Mouse (Mus musculus): ENCODE data around the gene Tufm. TPM values are rescaled to one million over a fixed set of nuclear protein-coding genes. Genes with fewer than 3 reads are reported as not detected.

Tufm gene
- 145 and 155 TPM in 2 replicates for polyA plus RNA-seq (2012; rRNA removed)

DNA sequence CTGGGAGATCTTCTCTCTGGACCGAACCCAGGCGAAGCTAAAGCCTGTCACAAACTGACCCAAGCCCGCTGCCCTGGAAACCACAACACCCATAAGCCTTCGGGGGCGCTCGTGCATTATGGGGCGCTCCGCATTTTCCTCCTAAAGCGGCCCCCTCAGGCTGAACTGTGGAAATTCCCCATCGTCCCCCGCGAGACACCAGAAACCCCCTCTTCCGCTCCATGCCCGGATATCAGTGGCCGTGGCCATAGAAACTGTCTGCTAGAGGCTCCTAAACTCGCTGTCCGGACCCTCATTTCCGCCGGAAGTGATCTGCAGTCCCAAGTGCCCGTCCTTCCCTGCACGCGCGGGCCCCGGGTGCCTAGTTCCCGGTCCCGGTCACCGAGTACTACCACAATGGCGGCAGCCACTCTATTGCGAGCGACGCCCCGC, at the start of gene Tufm:
Gene Tufm (plus strand): TSS at position 310 of the 432 bp plus-strand sequence.

GRCm38 (mm10) chr7:126463004-126463403, 24.2 kb upstream of the Tufm start, which contains the start of gene Atp2a1:
Gene Atp2a1 (minus strand): TSS chr7:126463108.

GRCm38 (mm10) chr7:126474993-126475581, 12.1 kb upstream of the Tufm start, which contains the start of gene Sh2b1:
Gene Sh2b1 (minus strand): TSS chr7:126475424.

GRCm38 (mm10) chr7:126503273-126503878, 16.2 kb downstream of the Tufm start, which contains the start of gene Atxn2l:
Gene Atxn2l (minus strand): TSS chr7:126503437.

Other genes starting within 250 kb of the Tufm start
- 16.6 and 16.8 TPM in 2 replicates for gene Sbk1, start 214.7 kb upstream of the Tufm start, polyA plus RNA-seq (2012; rRNA removed)
- gene Lat, start 117.8 kb upstream of the Tufm start, polyA plus RNA-seq (2012; rRNA removed) = 5.2 and 7.9 TPM in 2 replicates
- gene Spns1, start 109.9 kb upstream of the Tufm start, polyA plus RNA-seq (2012; rRNA removed) = 118 and 182 TPM in 2 replicates
- 4.3 and 5.7 TPM in 2 replicates for gene Nfatc2ip, start 90.6 kb upstream of the Tufm start, polyA plus RNA-seq (2012; rRNA removed)
- gene Cd19, start 72.5 kb upstream of the Tufm start, polyA plus RNA-seq (2012; rRNA removed) = 3.8 and 5.0 TPM in 2 replicates
- 35.6 and 37.0 TPM in 2 replicates for gene Rabep2, start 58.6 kb upstream of the Tufm start, polyA plus RNA-seq (2012; rRNA removed)
- gene Atp2a1, start 24.3 kb upstream of the Tufm start, polyA plus RNA-seq (2012; rRNA removed) = 0.32 TPM in 1 of 2 replicates, not detected in the other
- 60.3 and 67.9 TPM in 2 replicates for gene Sh2b1, start 11.9 kb upstream of the Tufm start, polyA plus RNA-seq (2012; rRNA removed)
- 213 and 246 TPM in 2 replicates for gene Atxn2l, start 16.1 kb downstream of the Tufm start, polyA plus RNA-seq (2012; rRNA removed)
- gene Eif3c, start 79.0 kb downstream of the Tufm start, polyA plus RNA-seq (2012; rRNA removed) = 88.8 and 109 TPM in 2 replicates
- gene Apobr, start 97.6 kb downstream of the Tufm start, polyA plus RNA-seq (2012; rRNA removed) = 2.0 and 2.6 TPM in 2 replicates
- gene Cln3, start 98.5 kb downstream of the Tufm start, polyA plus RNA-seq (2012; rRNA removed) = 87.2 and 116 TPM in 2 replicates
- 0.15 TPM in 1 of 2 replicates, not detected in the other for gene Il27, start 107.6 kb downstream of the Tufm start, polyA plus RNA-seq (2012; rRNA removed)
- 137 and 141 TPM in 2 replicates for gene Nupr1, start 143.5 kb downstream of the Tufm start, polyA plus RNA-seq (2012; rRNA removed)
- gene Sgf29, start 161.9 kb downstream of the Tufm start, polyA plus RNA-seq (2012; rRNA removed) = 61.1 and 76.7 TPM in 2 replicates
- 267 and 274 TPM in 2 replicates for gene Sult1a1, start 189.1 kb downstream of the Tufm start, polyA plus RNA-seq (2012; rRNA removed)
- gene Bola2, start 208.0 kb downstream of the Tufm start, polyA plus RNA-seq (2012; rRNA removed) = 64.6 and 66.5 TPM in 2 replicates
- gene Slx1b, start 208.4 kb downstream of the Tufm start, polyA plus RNA-seq (2012; rRNA removed) = 36.8 and 37.9 TPM in 2 replicates
- 84.8 and 89.6 TPM in 2 replicates for gene Coro1a, start 220.4 kb downstream of the Tufm start, polyA plus RNA-seq (2012; rRNA removed)